Mouse (Mus musculus): Measurements from ENCODE around the gene Wdr13. TPM values are rescaled to one million over a fixed set of nuclear protein-coding genes. Genes with fewer than 3 reads are reported as not detected.
"Not testable (repeated sequence)": the region's sequence is repeated elsewhere in the genome, so short reads cannot be mapped to it uniquely, and the experiment has no call there.

Gene Wdr13
- total RNA-seq, 2 experiments from 2014 or later, result 39.4 to 44.4 TPM

- intact Hi-C loops (cut with DNase I), result no loop called here
- DNase-seq, result no peak
Measured at GRCm38 (mm10) chrX:8117264-8117663, 15.4 kb downstream of the Wdr13 start.

DNA sequence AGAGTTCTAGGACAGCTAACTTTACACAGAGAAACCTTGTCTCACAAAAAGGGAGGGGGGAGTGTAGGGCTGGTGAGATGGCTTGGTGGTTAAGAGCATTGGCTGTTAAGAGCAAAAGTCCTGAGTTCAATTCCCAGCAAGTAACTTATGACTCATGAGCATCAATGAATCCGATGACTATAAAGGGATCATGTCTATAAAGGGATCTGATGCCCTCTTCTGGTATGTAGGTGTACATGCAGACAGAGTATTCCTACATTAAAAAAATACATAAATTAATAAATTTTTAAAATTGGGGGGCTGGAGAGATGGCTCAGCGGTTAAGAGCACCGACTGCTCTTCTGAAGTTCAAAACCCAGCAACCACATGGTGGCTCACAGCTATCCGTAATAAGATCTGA, 17.4 kb downstream of the Wdr13 start:
- no peak for DNase-seq
- intact Hi-C loops (cut with DNase I), result no loop called here

GRCm38 (mm10) chrX:8105019-8105418, 27.7 kb downstream of the Wdr13 start:
- DNase-seq, result no peak
- intact Hi-C loops (cut with DNase I), result no loop called here

DNA sequence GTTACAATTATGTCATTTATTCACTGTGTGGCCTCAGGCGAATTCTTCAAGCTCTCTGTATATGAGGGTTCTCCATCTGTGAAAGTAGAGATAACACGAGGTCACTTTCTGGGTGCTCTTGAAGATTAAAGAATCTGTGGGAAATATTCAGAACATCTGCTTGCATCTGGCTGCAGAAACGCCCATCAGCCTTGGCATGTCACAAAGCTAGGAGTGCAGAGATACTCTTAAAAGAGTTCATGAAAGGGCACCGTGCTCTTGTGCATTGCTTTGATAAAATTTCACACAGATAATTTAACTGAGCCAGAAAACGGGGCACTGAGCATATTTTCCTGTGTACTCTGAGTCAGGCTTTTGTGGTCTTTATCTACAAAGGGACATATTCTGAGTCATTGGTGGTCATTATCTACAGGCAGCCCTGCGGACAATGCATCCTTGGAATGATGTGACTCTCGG, 30.5 kb downstream of the Wdr13 start:
- intact Hi-C loops (cut with DNase I), result no loop called here
- DNase-seq, result no peak

DNA sequence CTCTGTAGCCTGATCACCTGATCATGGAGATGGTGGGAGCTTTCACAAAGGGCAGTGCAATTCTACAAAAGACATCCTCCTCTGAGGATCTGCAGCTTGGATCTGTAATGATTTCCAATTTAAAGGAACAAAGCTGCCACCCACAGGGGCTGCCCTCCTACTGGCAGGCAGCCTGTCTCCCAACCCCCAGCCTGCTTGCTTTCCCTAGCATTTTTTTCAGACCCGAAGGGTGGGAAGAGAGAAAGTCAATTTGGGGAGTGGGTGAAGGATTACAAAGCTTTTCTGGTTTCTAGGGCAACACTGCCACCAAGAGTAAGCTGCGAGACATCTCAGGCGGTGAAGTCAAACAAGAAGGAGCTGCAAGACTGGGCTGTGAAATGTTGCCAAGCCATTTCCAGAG, 31.7 kb downstream of the Wdr13 start:
- intact Hi-C loops (cut with DNase I), result no loop called here
- no peak for DNase-seq

DNA sequence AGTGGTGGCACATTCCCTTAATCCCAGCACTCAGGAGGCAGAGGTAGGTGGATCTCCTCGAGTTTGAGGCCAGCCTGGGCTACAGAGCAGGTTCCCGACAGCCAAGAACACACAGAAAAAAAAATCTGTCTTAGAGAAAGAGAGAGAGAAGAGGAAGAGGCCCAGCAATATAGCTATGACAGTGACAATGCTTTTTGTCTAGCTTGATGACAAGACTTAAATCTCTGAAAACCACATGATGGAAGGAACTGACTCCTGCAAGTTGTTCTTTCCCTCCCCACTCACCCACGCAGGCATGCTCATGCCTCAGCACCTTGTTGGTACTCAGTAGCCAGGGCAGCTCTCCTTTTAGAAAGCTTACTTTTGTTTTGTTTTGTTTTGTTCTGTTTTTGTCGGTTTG, 33.3 kb downstream of the Wdr13 start:
- intact Hi-C loops (cut with DNase I), result loop anchor here (5.0 kb wide), 1 partner anchor 33 kb away; the partner anchor contains the start of gene Wdr13
- no peak for DNase-seq

DNA sequence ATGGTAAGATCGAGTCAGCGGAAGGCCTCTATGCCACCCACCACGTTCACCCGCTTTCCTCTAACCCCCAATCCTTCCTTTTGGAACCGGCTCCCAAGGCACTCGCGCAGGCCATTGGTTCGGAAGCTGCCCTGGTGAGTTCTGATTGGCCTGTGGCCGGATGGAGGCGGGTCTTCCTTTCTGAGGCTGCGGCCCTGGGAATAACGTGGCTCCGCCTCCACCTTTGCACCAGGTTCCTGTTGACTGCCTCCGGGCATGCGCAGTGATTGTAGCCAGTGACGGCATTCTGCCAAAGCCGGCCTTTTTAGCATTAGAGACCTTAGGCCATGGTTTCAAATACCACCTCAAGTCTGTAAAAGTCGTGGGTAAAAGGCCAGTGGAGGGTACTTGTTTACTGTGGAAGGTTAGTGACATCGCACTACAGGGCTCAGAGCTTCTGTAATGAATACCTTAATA, 35.9 kb downstream of the Wdr13 start:
- intact Hi-C loops (cut with DNase I), result loop anchor here (5.0 kb wide), 1 partner anchor 35 kb away; the partner anchor contains the start of gene Wdr13

DNA sequence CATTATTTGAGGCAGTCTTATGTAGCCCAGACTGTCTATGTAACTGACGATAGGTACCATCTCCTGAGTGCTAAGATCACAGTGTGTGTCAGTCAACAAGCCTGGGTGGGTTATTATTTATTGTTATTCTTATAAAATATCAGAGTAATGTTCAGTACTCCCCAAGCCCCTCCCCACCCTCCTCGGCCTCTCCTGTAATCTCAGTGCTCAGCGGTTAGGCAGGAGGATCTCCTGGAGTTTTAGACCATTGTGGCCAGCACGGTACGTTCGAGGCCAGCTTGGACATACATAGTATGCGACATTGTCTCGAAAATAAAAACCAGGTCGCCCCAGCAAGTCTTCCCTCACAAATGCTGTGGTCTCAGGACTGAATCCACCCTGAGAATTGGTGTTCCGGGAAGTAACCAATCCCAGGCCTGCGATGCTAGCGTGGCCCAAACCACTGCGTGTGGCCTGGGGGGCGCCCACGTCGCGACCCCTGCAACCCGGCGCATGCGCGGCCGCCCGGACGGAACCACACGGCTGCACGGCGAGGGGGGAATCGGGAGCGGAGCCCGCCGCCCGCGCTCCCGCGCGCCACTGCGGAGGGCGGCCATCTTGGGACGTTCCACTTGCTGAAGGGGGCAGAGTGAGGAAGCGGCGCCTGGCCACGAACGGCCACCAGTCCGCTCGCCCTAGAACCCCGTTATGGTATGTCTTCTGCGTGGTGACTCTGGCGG, 36.5 kb downstream of the Wdr13 start:
- DNase-seq, result peak; percentile 72 to 93
- intact Hi-C loops (cut with DNase I), result loop anchor here (5.0 kb wide), 1 partner anchor 36 kb away; the partner anchor contains the start of gene Wdr13

More for the DNA sequence above, 35.9 kb downstream of the Wdr13 start:
- DNase-seq, result peak; percentile 91 to 93

DNA sequence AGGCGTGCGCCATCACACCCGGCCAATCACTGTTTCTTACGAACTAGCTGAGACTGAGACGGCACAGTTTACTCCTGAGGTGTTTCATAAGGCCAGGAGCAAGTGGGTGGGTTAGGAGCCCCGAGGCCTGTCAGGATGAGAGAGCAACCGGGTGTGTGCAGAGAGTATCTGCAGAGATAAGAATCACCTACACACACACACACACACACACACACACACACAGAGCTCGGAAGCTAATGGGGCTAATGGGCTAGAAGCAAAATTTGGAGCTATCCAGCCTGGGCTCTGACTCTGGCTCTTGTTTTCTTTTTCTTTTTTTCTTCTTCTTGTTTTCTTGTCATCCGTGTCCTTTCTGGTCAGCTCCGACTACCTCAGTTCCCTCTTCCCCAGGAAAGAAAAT, 37.1 kb downstream of the Wdr13 start:
- intact Hi-C loops (cut with DNase I), result loop anchor here (5.0 kb wide), 1 partner anchor 37 kb away; the partner anchor contains the start of gene Wdr13
- no peak for DNase-seq

- intact Hi-C loops (cut with DNase I); DNase-seq: not testable (repeated sequence)
Measured at GRCm38 (mm10) chrX:8090954-8091347, 41.7 kb downstream of the Wdr13 start.

DNA sequence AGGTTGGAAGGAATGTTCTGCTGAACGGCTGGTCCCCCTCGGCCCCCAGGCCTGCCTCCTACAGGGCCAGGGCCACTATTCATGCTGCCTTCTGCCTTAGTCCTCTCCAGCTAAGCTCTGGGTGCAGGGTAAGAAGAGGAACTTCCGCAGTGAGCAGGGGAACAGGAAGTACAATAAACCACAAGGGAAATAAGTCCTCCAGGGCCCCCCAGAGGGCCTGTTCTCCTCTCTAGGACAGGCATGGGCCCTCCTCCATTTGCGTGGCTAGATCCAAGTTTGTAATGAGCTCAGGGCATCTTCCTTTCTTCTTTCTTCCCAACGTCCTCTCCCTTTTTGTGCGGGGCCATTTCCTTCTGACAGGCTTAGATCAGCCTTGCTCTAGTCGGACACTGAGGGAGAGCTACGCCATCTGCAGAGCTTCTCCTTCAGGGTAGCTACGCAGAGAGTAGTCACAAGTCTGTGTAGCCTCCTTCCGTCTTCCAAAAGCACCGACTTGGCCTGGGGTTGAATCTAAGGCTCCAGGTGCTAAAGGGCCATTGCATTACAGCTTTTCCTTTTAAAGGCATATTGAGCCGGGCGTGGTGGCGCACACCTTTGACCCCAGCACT, 42.2 kb downstream of the Wdr13 start, which contains the start of gene Was:
Gene Was (minus strand): TSS at position 153 of the 608 bp plus-strand sequence.
- DNase-seq, result peak; percentile 5 to 18
- intact Hi-C loops (cut with DNase I), result no loop called here

DNA sequence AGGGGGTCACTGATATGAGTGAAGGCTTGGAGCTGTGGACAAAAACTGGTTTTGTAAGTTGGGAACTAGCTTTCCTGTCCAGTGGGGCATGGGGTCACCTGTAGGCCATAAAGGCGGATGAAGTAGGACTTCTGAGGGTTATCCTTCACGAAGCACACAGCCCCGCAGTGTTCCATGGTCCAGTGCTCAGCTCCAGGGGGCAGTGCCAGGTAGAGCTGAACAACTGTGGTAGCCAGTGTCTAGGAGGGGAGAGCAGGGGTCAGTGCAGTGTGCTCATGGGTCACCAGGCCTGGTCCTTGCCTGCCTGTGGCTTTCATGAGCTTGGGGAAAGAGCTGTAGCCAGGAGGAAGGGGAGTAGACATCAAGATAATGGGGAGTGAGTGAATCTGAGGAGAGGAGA, 42.9 kb downstream of the Wdr13 start:
- intact Hi-C loops (cut with DNase I), result no loop called here
- no peak for DNase-seq

- intact Hi-C loops (cut with DNase I), result no loop called here
- no peak for DNase-seq
Measured at GRCm38 (mm10) chrX:8085611-8086010, 47.1 kb downstream of the Wdr13 start.

GRCm38 (mm10) chrX:8084771-8085259, 47.9 kb downstream of the Wdr13 start:
- no peak for DNase-seq
- intact Hi-C loops (cut with DNase I), result no loop called here

GRCm38 (mm10) chrX:8075104-8075503, 57.6 kb downstream of the Wdr13 start:
- DNase-seq, result no peak
- intact Hi-C loops (cut with DNase I), result loop anchor here (10.0 kb wide), 1 partner anchor 180 kb away; the partner anchor contains the start of gene Ftsj1

DNA sequence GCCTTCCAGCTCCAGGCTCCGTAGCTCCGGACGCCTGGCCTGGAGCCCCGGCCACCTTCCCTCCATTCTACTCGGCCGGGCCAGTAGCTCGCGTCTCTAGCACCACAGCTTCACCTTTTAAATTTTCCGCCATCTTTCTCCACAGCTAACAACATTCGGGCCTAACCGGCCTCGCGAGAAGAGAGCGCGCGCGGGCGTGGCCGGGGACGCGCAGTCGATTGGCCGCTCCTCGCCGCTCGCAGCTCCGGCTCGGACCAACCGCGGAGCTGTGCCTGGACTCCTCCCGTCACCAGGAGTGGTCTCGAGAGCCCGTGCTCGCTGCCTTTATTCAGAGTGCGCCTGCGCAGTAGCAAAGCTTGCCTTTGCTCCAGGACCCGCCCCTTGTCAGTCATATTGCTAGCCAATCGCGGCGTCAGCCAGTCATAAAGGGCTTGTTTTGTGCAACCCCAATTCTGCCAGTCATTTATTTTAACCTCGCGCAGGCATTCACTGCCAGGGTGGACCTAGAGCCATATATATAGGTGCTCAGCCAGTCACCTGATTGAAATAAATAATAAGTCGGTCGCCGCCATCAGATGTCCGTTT, 58.2 kb downstream of the Wdr13 start, which contains the start of gene Suv39h1:
Gene Suv39h1 (minus strand): TSS at position 331 of the 585 bp plus-strand sequence.
- intact Hi-C loops (cut with DNase I), result loop anchor here (5.0 to 10.0 kb wide), 2 partner anchors 172 to 180 kb away; partner anchors contain the start of gene Ftsj1
- peak; percentile 86 to 87 for DNase-seq

GRCm38 (mm10) chrX:8073881-8074429, 58.7 kb downstream of the Wdr13 start:
- intact Hi-C loops (cut with DNase I), result loop anchor here (5.0 to 10.0 kb wide), 2 partner anchors 172 to 181 kb away; partner anchors contain the start of gene Ftsj1
- peak; percentile 2 to 5 for DNase-seq

Measured in heart, postnatal 36 days (tissue).